Mouse (Mus musculus): ENCODE data around the gene Dlk2. TPM values are rescaled to one million over a fixed set of nuclear protein-coding genes. Genes with fewer than 3 reads are reported as not detected.
A peak's percentile ranks its signal among the peaks of the same experiment; 100 is the strongest.

The Dlk2 gene
- 0.37 and 0.64 TPM in 2 replicates for polyA plus RNA-seq (2015; fragmentation: Nextera tagmentation; extraction: Ambion mirVana)

- H3K4me2 ChIP-seq (replicated peaks; ENCODE audit: low read depth, low read length): peak within 1 kb of the TSS; percentile 100
- H3K4me3 ChIP-seq (ENCODE audit: low read length): peak within 1 kb of the TSS; percentile 62
- WGBS: under 1% methylated on average over 64 of the region's 86 CpGs
- ATAC-seq (ENCODE audit: low FRiP score, low TSS enrichment): peak; percentile 21; the same call in 1 of the 2 replicates
- H3K9ac ChIP-seq (replicated peaks; ENCODE audit: low read length): peak within 1 kb of the TSS; percentile 68
- peaks cover 11% of the 10 kb centered on the region for H3K4me1 ChIP-seq (ENCODE audit: insufficient read depth, low read length)
- peaks cover 52% of the 10 kb centered on the region for H3K27me3 ChIP-seq (ENCODE audit: insufficient read depth, low read length)
- no peak within 1 kb of the TSS for H3K27ac ChIP-seq (ENCODE audit: low read length)
- H3K9me3 ChIP-seq (ENCODE audit: low read length): no peaks in the 10 kb centered on the region
- H3K36me3 ChIP-seq (ENCODE audit: insufficient read depth, low read length): no peaks in the 10 kb centered on the region
Measured at GRCm38 (mm10) chr17:46297364-46298219, at the start of gene Dlk2. Gene Dlk2, plus strand, starts transcription at chr17:46297421.

DNA sequence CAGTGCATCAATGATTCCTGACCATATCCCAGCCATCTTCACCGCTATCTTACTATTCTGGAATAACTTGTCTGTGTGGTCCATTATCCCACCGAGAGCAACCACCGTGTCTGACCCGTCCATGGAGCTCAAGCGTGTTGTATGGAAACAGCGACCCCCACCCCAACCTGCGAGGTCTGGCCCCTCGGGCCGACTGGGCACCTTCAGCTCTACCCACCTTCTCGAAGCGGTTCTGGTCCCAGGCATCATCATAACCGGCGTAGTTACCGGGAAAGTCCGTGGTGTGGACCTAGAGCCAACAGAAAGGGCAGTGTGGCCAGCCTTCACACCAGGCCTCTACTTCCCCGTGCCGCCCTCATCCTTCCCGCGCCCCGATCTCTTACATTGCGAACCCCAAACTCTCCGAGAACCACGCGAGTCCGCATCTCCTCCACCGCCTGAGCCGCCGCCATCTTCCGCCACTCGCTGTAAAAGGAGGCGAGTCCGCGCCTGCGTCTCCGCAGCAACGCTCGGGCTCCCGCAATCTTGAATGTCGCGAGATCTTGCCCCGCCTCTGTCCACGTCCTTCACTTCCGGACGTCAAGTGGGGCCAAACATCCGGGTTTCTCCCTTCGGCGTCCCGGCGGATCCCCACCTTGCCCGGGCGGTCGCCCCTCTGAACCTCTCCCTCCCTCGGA lies 49.6 kb upstream of the Dlk2 start, which contains the start of the genes Polr1c and Yipf3:
Gene Polr1c, minus strand, starts transcription at position 543 of the 677 bp plus-strand sequence.
Gene Yipf3, plus strand, starts transcription at position 569 of the 677 bp plus-strand sequence.
- Histone ChIP-seq H3K9ac (replicated peaks; ENCODE audit: low read length) (peak within 1 kb of the TSS; percentile 88), H3K27me3 (ENCODE audit: insufficient read depth, low read length) (no peaks in the 10 kb centered on the region), H3K4me3 (ENCODE audit: low read length) (peak within 1 kb of the TSS; percentile 77), H3K9me3 (ENCODE audit: low read length) (no peaks in the 10 kb centered on the region), H3K36me3 (ENCODE audit: insufficient read depth, low read length) (peaks cover 66% of the 10 kb centered on the region), H3K4me2 (replicated peaks; ENCODE audit: low read depth, low read length) (peak within 1 kb of the TSS; percentile 89), H3K27ac (ENCODE audit: low read length) (peak within 1 kb of the TSS; percentile 51), H3K4me1 (ENCODE audit: insufficient read depth, low read length) (peaks cover 21% of the 10 kb centered on the region)
- peak; percentile 90 for ATAC-seq (ENCODE audit: low FRiP score, low TSS enrichment)
- WGBS: under 1% methylated on average over 53 of the region's 53 CpGs

DNA sequence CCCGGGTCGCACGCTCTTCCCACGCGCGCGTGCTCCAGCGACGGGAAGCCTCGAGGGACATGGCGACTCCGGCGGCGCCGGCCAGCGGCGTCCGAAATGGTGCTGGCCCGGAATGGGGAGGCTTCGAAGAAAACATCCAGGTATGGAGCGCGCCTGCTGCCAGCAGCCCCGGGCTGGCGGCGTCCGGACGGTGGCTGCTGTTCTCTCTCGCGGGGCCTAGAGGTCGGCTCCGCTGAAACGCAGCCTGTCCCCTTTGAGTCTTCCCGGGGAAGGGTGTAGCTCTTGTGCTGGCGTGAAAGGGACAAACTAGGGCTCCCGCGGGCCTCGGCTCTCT lies 49.1 kb upstream of the Dlk2 start:
- H3K36me3 ChIP-seq (ENCODE audit: insufficient read depth, low read length): peaks cover 61% of the 10 kb centered on the region
- H3K4me3 ChIP-seq (ENCODE audit: low read length): peak overlapping the region; percentile 77
- H3K27me3 ChIP-seq (ENCODE audit: insufficient read depth, low read length): no peaks in the 10 kb centered on the region
- peaks cover 25% of the 10 kb centered on the region for H3K4me1 ChIP-seq (ENCODE audit: insufficient read depth, low read length)
- under 1% methylated on average over 36 of the region's 37 CpGs for WGBS
- H3K4me2 ChIP-seq (replicated peaks; ENCODE audit: low read depth, low read length): peak overlapping the region; percentile 89
- H3K9me3 ChIP-seq (ENCODE audit: low read length): no peaks in the 10 kb centered on the region
- H3K9ac ChIP-seq (replicated peaks; ENCODE audit: low read length): peak overlapping the region; percentile 88
- peak overlapping the region; percentile 51 for H3K27ac ChIP-seq (ENCODE audit: low read length)
- peak; percentile 30; the same call in 1 of the 2 replicates for ATAC-seq (ENCODE audit: low FRiP score, low TSS enrichment)

DNA sequence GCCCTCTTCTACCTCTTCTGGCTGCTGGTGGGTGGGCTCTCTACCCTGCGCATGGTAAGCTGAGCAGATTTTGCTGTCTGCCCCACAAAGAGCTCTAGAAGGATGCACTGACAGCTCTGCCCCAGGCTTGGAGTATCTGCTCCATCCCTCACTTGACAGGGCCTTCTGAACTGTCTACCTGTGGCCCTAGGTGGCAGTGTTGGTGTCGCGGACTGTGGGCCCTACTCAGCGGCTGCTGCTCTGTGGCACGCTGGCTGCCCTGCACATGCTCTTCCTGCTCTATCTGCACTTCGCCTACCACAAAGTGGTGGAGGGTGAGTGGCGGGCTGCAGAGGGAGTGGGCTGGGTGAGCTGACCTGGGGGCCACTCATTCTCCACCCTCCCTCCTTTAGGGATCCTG lies 46.0 kb upstream of the Dlk2 start:
- ATAC-seq (ENCODE audit: low FRiP score, low TSS enrichment): no peak
- no peak overlapping the region for H3K4me2 ChIP-seq (replicated peaks; ENCODE audit: low read depth, low read length)
- peaks cover 14% of the 10 kb centered on the region for H3K27me3 ChIP-seq (ENCODE audit: insufficient read depth, low read length)
- no peak overlapping the region for H3K27ac ChIP-seq (ENCODE audit: low read length)
- no peak overlapping the region for H3K9ac ChIP-seq (replicated peaks; ENCODE audit: low read length)
- H3K4me1 ChIP-seq (ENCODE audit: insufficient read depth, low read length): peaks cover 35% of the 10 kb centered on the region
- H3K9me3 ChIP-seq (ENCODE audit: low read length): no peaks in the 10 kb centered on the region
- no peak overlapping the region for H3K4me3 ChIP-seq (ENCODE audit: low read length)
- 71% methylated on average over 7 of the region's 7 CpGs for WGBS
- peaks cover 31% of the 10 kb centered on the region for H3K36me3 ChIP-seq (ENCODE audit: insufficient read depth, low read length)

- Histone ChIP-seq H3K4me3 (ENCODE audit: low read length) (peak overlapping the region; percentile 70), H3K4me2 (replicated peaks; ENCODE audit: low read depth, low read length) (peak overlapping the region; percentile 100), H3K9ac (replicated peaks; ENCODE audit: low read length) (peak overlapping the region; percentile 73; the same call in 1 of the 2 replicates), H3K9me3 (ENCODE audit: low read length) (no peaks in the 10 kb centered on the region), H3K4me1 (ENCODE audit: insufficient read depth, low read length) (peaks cover 25% of the 10 kb centered on the region), H3K27ac (ENCODE audit: low read length) (no peak overlapping the region), H3K27me3 (ENCODE audit: insufficient read depth, low read length) (peaks cover 14% of the 10 kb centered on the region), H3K36me3 (ENCODE audit: insufficient read depth, low read length) (peaks cover 36% of the 10 kb centered on the region)
- ATAC-seq (ENCODE audit: low FRiP score, low TSS enrichment): no peak
- WGBS: 61% methylated on average over 14 of the region's 14 CpGs
Measured at GRCm38 (mm10) chr17:46252571-46253451, 44.4 kb upstream of the Dlk2 start.

DNA sequence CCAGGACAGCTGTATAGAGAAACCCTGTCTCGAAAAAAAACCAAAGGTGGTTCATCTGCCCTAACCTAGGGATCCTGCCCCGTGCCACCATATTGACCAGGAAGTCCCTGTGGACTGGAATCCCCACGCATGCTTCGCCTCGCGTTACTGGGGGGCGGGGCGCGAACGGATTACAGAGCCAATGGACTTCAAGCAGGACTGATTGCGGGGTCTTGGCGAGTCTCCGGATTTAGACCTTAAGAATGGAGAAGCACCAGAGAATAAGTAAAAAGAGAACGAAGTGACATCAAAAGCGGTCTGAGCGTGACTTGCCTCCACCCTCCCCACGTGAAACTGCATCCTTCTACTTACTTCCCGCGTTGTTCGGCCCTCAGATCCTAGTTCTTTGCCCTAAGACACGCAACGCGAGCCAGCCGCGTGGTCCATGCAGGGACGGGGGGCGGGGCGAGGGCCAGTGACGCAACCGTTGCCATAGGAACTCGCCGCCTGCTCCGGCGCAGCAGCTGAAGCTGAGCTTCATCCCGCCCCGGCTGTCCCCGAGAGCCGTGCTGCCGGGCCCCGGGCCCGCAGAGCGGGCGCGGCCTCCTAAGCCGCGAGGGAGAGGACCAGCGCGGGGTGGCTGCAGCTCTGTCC lies 43.7 kb upstream of the Dlk2 start, which contains the start of gene Lrrc73:
Gene Lrrc73, plus strand, starts transcription at position 80 of the 633 bp plus-strand sequence.
- Histone ChIP-seq H3K4me3 (ENCODE audit: low read length) (peak within 1 kb of the TSS; percentile 70), H3K4me1 (ENCODE audit: insufficient read depth, low read length) (peaks cover 25% of the 10 kb centered on the region), H3K9me3 (ENCODE audit: low read length) (no peaks in the 10 kb centered on the region), H3K27ac (ENCODE audit: low read length) (no peak within 1 kb of the TSS), H3K27me3 (ENCODE audit: insufficient read depth, low read length) (peaks cover 14% of the 10 kb centered on the region), H3K9ac (replicated peaks; ENCODE audit: low read length) (peak within 1 kb of the TSS; percentile 73), H3K4me2 (replicated peaks; ENCODE audit: low read depth, low read length) (peak within 1 kb of the TSS; percentile 100), H3K36me3 (ENCODE audit: insufficient read depth, low read length) (peaks cover 44% of the 10 kb centered on the region)
- ATAC-seq (ENCODE audit: low FRiP score, low TSS enrichment): peak; percentile 81
- 2% methylated on average over 45 of the region's 48 CpGs for WGBS

DNA sequence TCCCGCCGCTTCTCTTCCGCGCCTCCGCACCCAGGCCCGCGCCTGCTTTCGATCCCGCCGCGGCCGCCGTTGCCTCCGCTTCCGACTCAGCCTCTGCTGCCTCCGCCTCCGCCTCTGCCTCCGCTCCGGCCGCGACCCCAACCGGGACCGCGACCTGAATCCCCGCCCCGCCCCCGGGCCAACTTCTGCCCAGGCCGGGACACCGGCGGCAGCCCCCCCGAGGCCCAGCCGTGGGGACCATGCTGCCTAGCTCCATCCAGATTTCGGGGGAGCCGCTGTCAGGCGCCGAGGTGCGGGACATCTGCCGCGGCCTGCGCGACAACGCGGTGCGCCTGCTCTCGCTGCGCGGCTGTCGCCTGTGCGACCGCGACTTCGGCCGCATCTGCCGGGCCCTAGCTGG lies 43.1 kb upstream of the Dlk2 start:
- under 1% methylated on average over 40 of the region's 54 CpGs for whole genome bisulfite sequencing
- Histone ChIP-seq H3K4me1 (ENCODE audit: insufficient read depth, low read length) (peaks cover 20% of the 10 kb centered on the region), H3K4me3 (ENCODE audit: low read length) (peak overlapping the region; percentile 70), H3K9ac (replicated peaks; ENCODE audit: low read length) (peak overlapping the region; percentile 73), H3K27me3 (ENCODE audit: insufficient read depth, low read length) (peaks cover 14% of the 10 kb centered on the region), H3K9me3 (ENCODE audit: low read length) (no peaks in the 10 kb centered on the region), H3K4me2 (replicated peaks; ENCODE audit: low read depth, low read length) (peak overlapping the region; percentile 100), H3K36me3 (ENCODE audit: insufficient read depth, low read length) (peaks cover 49% of the 10 kb centered on the region), H3K27ac (ENCODE audit: low read length) (no peak overlapping the region)
- peak; percentile 16; the same call in 1 of the 2 replicates for ATAC-seq (ENCODE audit: low FRiP score, low TSS enrichment)

- H3K4me3 ChIP-seq (ENCODE audit: low read length): no peak overlapping the region
- peaks cover 15% of the 10 kb centered on the region for H3K4me1 ChIP-seq (ENCODE audit: insufficient read depth, low read length)
- H3K36me3 ChIP-seq (ENCODE audit: insufficient read depth, low read length): peaks cover 52% of the 10 kb centered on the region
- ATAC-seq (ENCODE audit: low FRiP score, low TSS enrichment): no peak
- no peak overlapping the region for H3K9ac ChIP-seq (replicated peaks; ENCODE audit: low read length)
- H3K4me2 ChIP-seq (replicated peaks; ENCODE audit: low read depth, low read length): no peak overlapping the region
- no peak overlapping the region for H3K27ac ChIP-seq (ENCODE audit: low read length)
- H3K27me3 ChIP-seq (ENCODE audit: insufficient read depth, low read length): peaks cover 14% of the 10 kb centered on the region
- WGBS: 22% methylated on average over 6 of the region's 6 CpGs
- no peaks in the 10 kb centered on the region for H3K9me3 ChIP-seq (ENCODE audit: low read length)
Measured at GRCm38 (mm10) chr17:46255147-46255546, 42.1 kb upstream of the Dlk2 start.
